Mouse (Mus musculus): ENCODE results near the gene Angptl6. TPM values are rescaled to one million over a fixed set of nuclear protein-coding genes. Genes with fewer than 3 reads are reported as not detected.
"Not testable (repeated sequence)": the region's sequence is repeated elsewhere in the genome, so short reads cannot be mapped to it uniquely, and the experiment has no call there.

The Angptl6 gene
- total RNA-seq, 2 experiments from 2014 or later, result 4.1 to 4.6 TPM

DNA sequence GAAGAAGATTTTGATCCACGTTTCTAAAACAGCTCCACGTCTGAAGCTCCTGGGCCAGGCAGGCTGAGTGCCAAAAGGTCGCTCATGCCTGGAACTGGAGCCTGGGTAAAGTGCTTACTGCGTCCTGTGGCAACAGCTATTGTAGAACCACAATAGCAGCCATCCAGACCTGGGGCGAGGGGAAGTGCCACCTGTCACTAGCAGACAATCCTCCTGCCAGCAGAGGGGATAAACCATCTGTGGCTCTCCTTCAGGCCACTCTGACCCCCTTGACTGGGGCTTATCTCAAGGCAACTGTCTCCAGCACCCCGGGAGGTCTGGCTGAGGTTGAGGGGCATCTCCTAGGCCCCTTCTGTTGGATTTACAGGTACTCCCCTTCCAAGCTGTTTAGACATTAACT is 40.6 kb downstream of the Angptl6 start:
- DNase-seq, result no peak

DNA sequence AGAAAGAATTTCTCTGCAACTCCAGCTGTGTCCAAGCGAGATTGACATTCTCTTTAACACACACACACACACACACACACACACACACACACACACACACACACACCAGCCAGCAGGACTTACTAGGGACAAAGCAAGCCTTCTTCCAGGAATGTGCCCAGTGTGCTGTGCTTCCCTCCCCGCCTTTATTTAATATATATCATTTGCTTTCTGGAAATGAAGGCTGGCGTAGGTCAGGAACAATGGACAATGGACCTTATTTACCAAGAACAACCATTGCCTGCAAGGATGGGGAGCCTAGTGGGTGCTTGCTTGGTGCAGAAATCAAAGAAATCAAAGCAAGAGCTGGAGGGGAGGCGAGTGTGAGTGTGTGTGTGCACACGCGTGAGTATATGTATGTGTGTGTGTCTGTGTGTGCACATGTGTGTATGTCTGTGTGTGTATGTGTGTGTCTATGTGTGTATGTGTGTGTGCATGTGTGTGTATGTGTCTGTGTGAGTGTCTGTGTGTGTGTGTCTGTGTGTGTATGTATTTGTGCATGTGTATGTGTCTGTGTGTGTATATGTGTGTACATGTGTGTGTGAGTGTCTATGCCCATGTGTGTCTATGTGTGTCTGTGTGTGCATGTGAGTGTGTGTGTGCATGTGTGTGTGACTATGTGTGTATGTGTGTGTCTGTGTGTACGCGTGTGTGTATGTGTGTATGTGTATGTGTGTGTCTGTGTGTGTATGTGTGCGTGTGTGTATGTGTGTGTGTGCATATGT is 42.2 kb downstream of the Angptl6 start:
- no peak for DNase-seq

DNA sequence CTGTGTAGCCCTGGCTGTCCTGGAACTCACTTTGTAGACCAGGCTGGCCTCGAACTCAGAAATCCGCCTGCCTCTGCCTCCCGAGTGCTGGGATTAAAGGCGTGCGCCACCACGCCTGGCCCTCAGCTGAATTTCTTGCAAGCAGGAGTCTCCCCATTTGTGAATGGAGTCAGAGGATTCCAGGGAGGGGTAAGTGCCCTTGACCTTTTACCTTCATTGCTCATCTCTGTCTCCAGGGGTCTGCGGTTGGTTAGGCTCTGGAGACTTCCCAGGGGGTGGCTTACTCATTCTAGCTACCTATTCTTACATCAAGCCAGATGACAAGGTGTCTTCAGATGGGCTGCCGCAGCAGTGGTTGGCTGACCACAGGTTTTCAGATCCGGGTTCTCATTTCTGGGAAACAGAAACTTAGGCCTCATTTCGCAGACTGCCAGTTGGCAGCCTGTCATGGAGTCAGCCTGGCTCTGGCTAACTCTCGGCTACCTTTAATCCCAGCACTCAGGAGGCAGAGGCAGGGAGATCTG is 44.0 kb downstream of the Angptl6 start:
- DNase-seq, result not testable (repeated sequence)

- no peak for DNase-seq
These were observed 44.6 kb downstream of the Angptl6 start for GRCm38 (mm10) chr9:20834881-20835280.

GRCm38 (mm10) chr9:20830901-20831643 is 48.5 kb downstream of the Angptl6 start:
- peak; percentile 96 for DNase-seq

DNA sequence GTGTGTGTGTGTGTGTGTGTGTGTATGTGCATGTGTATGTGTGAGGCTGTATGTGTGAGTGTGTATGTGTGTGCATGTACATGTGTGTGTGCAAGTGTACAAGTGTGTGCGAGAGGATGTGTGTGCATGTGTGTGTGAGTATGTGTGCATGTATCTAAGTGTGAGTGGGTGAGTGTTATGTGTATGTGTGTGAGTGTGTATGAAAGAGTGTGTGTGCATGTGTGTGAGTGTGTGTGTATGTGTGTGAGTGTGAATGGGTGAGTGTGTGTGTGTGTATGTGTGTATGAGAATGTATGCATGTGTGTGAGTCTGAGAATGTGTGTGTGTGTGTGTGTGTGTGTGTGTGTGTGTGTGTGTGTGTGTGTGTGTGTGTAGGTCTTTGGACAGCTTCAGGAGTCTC is 51.4 kb downstream of the Angptl6 start:
- DNase-seq, result no peak

GRCm38 (mm10) chr9:20825781-20826180 is 53.7 kb downstream of the Angptl6 start:
- peak; percentile 42 for DNase-seq

Small RNA genes within 50 kb of the gene (microRNA-seq; reads per million reads assigned to microRNA genes)
- 0 reads per million in 2 experiments for gene Mir7081 (ENCODE audit: borderline replicate concordance in 2 of 2)

Other genes starting within 250 kb of the Angptl6 start
- gene Ubl5, start 236.8 kb downstream of the Angptl6 start, total RNA-seq (2021), result 100 to 1,000 TPM; 168 to 183 TPM
- gene Fbxl12, start 235.0 kb downstream of the Angptl6 start, total RNA-seq (2021), result 1 to 10 TPM; 4.7 to 5.1 TPM
- gene Pin1, start 227.6 kb downstream of the Angptl6 start, total RNA-seq (2021), result 10 to 100 TPM; 13.0 to 14.1 TPM
- under 1 TPM; 0.13 to 0.20 TPM for gene Olfm2, start 133.4 kb downstream of the Angptl6 start, total RNA-seq (2021)
- gene Col5a3, start 64.7 kb downstream of the Angptl6 start, total RNA-seq (2021), result 10 to 100 TPM; 37.8 to 41.0 TPM
- gene Rdh8, start 61.2 kb downstream of the Angptl6 start, total RNA-seq (2021), result under 1 TPM in 1 of 2 experiments, not detected in 1; 0.20 TPM
- gene A230050P20Rik, start 11.1 kb downstream of the Angptl6 start, total RNA-seq (2021), result 1 to 10 TPM; 1.7 to 2.7 TPM
- gene Ppan, start 8.4 kb upstream of the Angptl6 start, total RNA-seq (2021), result 1 to 10 TPM; 7.4 to 7.7 TPM
- gene Eif3g, start 18.9 kb upstream of the Angptl6 start, total RNA-seq (2021), result 100 to 1,000 TPM in 1 of 2 experiments, 10 to 100 TPM in 1; 90.9 to 101 TPM
- 10 to 100 TPM in 1 of 2 experiments, 1 to 10 TPM in 1; 6.5 to 10.5 TPM for gene Dnmt1, start 80.2 kb upstream of the Angptl6 start, total RNA-seq (2021)
- 1 to 10 TPM; 2.3 to 3.6 TPM for gene S1pr2, start 97.1 kb upstream of the Angptl6 start, total RNA-seq (2021)
- 10 to 100 TPM; 61.9 to 62.8 TPM for gene Mrpl4, start 123.0 kb upstream of the Angptl6 start, total RNA-seq (2021)
- 1 to 10 TPM; 1.6 to 3.0 TPM for gene Icam1, start 136.3 kb upstream of the Angptl6 start, total RNA-seq (2021)
- 1 to 10 TPM; 1.0 to 1.6 TPM for gene Icam4, start 149.6 kb upstream of the Angptl6 start, total RNA-seq (2021)
- gene Icam5, start 152.3 kb upstream of the Angptl6 start, total RNA-seq (2021), result not detected
- gene Zglp1, start 187.4 kb upstream of the Angptl6 start, total RNA-seq (2021), result not detected
- under 1 TPM in 1 of 2 experiments, not detected in 1; 0.27 TPM for gene Gm49373, start 193.4 kb upstream of the Angptl6 start, total RNA-seq (2021)
- 10 to 100 TPM; 34.7 to 35.4 TPM for gene Fdx1l, start 193.9 kb upstream of the Angptl6 start, total RNA-seq (2021)
- gene Gm38431, start 212.3 kb upstream of the Angptl6 start, total RNA-seq (2021), result under 1 TPM; 0.35 to 0.67 TPM
- 10 to 100 TPM; 15.2 to 17.0 TPM for gene Raver1, start 212.3 kb upstream of the Angptl6 start, total RNA-seq (2021)